Mouse (Mus musculus): ENCODE results near the gene Klf8.
"Not testable (repeated sequence)": the region's sequence is repeated elsewhere in the genome, so short reads cannot be mapped to it uniquely, and the experiment has no call there.

The Klf8 gene

GRCm38 (mm10) chrX:153237304-153237919 is at the start of gene Klf8:
Klf8 (plus strand) TSS chrX:153237466.
- DNase-seq, result peak in 1 of 2 experiments; percentile 14

- peak in 1 of 2 experiments; percentile 3 for DNase-seq
Measured at GRCm38 (mm10) chrX:153199185-153199584, 38.1 kb upstream of the Klf8 start.

DNA sequence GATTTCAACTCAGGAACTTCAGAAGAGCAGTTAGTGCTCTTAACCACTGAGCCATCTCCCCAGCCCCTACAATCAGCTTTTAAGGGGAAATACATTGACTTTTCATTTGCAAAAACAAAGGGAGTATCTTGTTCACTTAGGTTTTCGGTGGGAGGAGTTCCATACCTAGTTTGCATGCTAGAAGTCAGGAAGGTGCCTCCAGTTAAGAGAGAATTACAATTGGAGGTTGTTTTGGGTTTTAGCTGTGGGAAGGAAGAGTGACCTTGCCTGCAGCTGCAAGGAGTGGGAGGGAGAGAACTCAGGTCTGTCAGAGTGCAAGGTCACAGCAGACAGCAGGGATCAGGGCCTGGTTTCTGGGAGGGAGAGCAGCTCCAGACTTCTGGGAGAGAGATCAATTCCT is 26.2 kb upstream of the Klf8 start:
- DNase-seq, result no peak

- DNase-seq, result no peak
Measured at GRCm38 (mm10) chrX:153231240-153231639, 6.0 kb upstream of the Klf8 start.

GRCm38 (mm10) chrX:153233255-153233654 is 4.0 kb upstream of the Klf8 start:
- no peak for DNase-seq

GRCm38 (mm10) chrX:153237920-153238504 is 746 bp downstream of the Klf8 start:
- peak; percentile 50 to 55 for DNase-seq

- no peak for DNase-seq
Measured at GRCm38 (mm10) chrX:153254256-153254655, 17.0 kb downstream of the Klf8 start.

- no peak for DNase-seq
Measured at GRCm38 (mm10) chrX:153255504-153255903, 18.2 kb downstream of the Klf8 start.

DNA sequence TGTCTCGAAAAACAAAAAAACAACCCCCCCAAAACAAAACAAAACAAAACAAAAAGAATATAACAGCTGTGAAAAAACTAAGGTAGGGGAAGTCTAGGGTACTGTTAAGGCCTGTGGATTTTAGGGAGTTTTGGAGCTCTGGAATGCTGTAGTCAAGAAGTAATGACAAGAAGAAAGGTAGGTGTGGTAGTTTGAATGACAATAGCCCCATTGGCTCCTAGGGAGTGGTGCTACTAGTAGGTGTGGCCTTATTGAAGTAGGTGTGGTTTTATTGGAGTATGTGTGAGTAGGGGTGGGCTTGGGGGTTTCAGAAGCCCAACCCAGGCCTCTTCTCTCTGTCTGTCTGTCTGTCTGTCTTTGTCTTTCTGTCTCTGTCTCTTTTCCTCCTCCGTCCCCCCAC is 44.9 kb downstream of the Klf8 start:
- no peak for DNase-seq

- DNase-seq, result no peak
Measured at GRCm38 (mm10) chrX:153311356-153311755, 74.1 kb downstream of the Klf8 start.

DNA sequence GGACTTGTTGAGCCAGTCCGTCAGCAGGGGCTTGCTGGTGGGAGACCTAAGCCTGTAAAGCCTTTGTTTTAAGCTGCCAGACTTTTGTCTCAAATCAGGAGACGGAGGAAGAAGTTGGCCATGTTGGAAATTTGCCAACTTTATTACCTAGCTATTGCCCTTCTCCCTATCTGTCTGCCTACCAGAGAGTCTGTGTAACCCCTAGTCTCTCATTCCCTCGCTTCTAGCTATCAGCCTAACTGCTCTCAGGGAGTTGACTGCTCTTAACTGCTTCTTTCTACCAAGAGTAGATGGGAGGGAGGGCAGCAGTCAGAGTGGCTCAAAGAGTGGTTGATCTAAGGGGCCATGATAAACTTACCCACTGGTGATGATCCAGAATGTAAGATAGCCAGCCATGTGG is 85.8 kb downstream of the Klf8 start:
- no peak for DNase-seq

GRCm38 (mm10) chrX:153334140-153334539 is 96.9 kb downstream of the Klf8 start:
- DNase-seq, result not testable (repeated sequence)

DNA sequence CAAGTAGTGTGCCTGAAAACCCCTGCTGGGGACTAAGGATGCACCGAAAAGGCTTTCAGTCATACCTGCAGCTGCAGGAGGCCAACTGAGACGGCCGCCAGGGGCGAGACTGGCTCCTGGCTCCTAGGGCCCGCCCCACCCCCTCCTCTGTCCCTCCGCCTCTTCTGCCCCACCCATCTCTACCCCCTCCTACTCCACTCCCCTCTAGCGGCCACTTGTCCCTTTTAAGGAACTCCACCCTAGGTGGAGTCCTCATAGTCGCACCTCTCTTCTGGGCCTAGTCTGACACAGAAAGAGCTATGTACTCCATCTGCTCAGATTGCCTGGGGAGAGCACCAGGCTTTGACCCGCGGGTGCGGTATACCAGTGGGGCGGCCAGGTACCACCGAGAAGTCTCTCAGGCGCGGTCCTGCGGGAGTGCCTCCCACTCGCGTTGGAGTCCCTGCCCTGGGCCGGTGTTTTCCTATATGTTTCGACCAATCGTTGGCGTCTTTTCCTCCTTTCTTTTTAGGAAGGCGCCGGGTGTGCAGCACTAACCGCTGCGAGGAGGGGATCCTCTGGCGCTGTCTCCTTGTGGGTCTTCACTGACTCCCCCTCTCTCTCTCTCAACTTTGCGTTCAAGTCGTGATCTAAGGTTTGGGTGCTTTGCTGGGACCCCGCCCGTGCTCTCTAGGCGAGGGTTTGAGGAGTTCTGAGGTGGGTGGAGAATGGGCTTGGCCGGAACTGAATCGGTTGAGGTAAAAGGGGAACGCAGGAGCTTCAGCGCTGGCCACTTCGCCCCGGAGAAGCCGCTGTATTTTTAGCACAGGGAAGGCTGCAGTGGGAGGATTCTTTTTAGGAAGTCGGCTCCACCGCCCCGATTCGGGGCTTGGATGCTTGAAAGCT is 122.3 kb downstream of the Klf8 start:
- peak; percentile 27 to 36 for DNase-seq

DNA sequence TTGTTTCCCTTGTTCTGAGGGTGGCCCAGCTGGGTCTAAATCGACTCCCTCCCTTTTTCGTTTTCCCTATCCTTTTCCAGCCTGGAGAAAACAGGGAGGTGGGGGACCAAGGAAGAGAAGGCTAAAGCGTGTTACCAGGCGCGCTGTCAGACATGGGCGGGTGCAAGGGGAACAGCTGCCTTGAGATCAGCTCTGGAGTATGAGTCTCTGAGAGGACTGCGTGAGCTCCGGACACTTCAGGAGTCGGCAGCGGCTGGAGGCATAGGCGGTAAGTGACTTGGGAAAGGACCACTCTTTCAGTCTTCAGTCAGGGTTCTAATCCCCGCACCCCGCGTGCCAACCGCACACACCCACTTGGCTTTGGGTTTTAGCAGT is 122.9 kb downstream of the Klf8 start:
- DNase-seq, result peak; percentile 5 to 10

- DNase-seq, result no peak
Measured at GRCm38 (mm10) chrX:153360666-153361269, 123.5 kb downstream of the Klf8 start.

- DNase-seq, result peak; percentile 43 to 47
Measured at GRCm38 (mm10) chrX:153366754-153367153, 129.5 kb downstream of the Klf8 start.

GRCm38 (mm10) chrX:153369780-153370179 is 132.5 kb downstream of the Klf8 start:
- no peak for DNase-seq

DNA sequence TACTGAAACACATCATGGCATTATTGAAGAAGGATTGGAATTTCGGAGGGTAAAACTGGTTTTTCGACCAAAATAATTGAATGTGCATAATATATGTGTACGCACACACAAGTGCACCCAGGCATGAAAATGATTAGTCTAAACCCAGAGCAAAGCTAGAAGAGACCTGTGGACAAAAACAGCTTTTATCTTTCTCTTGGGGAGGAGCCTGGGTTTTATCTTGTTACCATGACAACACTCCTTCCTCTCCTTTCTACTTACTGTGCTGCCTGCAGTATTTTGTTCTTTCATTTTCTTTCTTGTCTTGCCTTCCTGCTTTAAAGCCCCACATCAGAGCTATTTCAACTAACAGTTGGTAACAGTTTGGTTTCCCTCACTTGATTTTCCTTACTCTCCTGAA is 137.8 kb downstream of the Klf8 start:
- no peak for DNase-seq

DNA sequence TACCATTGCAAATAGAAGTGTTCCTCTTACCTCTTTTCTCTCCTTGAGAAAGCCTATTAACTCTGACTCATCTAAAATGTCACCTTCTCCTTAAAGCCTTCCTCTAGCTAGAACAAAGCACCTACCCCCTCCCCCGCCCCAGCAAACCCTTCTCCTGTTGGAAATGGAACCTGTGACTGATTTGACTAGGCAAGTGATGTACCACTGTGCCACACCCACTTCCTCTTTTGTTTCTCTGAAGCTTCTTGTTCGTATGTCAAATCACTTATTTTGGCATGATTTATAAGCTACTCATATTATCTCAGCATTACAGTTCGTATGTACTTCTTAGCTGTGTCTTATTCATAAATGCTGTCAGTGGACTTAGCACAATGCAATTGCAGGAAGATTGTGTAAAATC is 144.5 kb downstream of the Klf8 start:
- no peak for DNase-seq

DNA sequence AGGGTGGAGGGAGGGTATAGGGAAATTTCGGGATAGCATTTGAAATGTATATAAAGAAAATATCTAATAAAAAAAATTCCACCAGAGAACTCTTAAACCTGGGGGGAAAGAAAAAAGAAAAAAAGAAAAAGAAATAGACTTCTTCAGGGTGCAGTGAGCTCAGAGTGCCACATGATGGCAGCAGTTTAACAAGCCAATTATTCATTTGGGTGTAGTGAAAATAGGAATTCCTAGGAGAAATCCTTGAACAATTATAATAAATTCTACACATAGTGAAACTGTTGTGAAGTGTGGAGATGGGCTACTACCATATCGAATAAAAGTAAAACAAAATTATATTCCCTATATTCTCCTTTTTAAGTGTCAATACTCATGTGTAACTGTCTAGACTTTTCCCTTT is 152.0 kb downstream of the Klf8 start:
- DNase-seq, result peak; percentile 7 to 22

- no peak for DNase-seq
Measured at GRCm38 (mm10) chrX:153417067-153417466, 179.8 kb downstream of the Klf8 start.

DNA sequence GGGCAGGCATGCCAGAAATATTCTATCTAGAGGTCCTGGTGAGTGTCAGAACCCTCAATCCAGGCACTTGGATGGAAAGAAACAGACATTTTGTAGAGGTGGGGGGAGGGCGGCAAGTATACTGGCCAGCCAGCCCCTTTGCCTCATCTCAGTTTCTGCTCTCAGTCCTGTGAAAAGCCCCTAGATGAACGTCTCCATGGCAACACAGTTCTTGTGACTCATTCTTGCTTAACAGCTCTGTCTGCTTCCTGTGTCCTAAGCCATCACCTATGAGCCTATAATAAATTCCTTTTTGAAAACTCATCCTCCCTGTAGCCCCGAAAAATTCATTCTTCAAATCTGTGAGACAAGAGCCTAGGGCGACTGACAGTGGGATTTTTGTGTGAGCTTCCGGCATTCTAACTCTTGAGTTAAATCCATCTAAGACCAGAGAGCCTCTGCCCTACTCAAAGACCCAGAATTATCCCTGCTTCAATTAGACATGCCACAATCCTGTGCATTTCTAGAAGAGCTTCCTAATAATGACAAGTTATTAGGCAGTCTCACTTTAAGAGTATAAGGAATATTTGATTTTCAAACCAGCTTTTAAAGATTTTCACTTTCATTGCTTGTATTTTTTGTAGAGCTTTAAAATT is 196.5 kb downstream of the Klf8 start:
- DNase-seq, result no peak

DNA sequence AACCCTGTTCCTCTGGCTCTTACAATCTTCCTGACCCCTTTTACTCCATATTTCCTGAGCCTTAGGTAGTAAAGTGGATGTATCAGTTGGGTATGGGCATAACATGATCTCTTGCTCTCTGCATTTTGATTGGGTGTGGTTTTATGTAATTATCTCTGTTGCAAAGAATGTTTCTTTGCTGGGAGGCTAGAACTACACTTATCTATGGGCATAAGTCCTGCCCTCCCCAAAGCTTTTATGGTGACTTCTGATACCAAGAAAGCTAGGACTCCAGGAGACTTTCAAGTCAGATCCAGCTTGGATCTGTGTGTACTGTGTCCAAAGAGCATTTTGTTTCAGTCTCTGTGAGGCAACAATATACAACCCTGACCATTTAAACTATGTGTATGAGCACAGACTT is 202.3 kb downstream of the Klf8 start:
- no peak for DNase-seq

Measured in cerebellum, postnatal 36 days (tissue).